Mouse (Mus musculus) activated CD4-positive, CD25-positive, alpha-beta regulatory T cell, adult 4 months (primary cell): ENCODE measurements at regions not wholly inside any gene's neighbourhood (a gene's known extent, or its start where the extent isn't known, plus 50 kb on each side); places are given as distances from the start of the nearest gene placed in this dataset.

Experiments used
- ATAC-seq: one replicate; pipeline ENCODE4 v1.8.0; 2017

DNA sequence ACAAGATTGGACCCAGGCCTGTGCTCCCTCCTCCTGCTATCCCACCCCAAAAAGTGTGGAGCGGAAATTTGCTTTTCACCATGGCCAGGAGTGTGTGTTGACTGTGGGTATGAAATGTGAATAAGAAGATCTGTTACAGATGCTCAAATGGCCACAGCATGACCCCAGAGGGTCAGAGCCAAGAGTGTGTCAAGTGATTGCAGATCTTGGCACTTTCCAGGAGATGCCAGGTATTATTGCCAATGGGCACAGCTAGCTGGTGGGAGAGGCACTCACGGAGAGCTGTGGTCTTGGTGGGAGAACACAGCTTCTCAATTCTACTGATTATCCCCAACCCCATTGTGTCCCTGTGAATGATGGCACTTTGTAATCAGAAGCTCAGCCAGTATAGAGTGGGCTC is 62.7 kb downstream of the Smim20 start:
- no peak for ATAC-seq

DNA sequence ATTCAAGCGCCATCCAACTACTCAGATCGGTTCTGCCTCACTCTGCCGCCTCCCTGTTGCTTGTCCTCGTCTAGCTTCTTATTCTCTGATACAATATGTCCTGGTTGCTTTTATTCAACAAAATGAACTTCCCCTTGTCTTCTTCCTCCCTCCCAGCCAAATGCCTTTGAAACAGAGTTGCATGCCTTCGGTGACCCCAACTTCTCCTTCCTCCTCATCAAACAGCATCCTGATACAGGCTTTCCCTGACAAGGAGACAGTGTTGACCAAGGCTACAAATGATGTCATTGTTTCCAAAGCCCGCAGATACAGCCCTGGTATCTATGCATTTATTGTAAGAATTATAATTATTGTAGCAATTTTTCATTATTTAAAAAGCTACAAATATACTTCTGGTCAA is 69.8 kb downstream of the Smim20 start:
- no peak for ATAC-seq

DNA sequence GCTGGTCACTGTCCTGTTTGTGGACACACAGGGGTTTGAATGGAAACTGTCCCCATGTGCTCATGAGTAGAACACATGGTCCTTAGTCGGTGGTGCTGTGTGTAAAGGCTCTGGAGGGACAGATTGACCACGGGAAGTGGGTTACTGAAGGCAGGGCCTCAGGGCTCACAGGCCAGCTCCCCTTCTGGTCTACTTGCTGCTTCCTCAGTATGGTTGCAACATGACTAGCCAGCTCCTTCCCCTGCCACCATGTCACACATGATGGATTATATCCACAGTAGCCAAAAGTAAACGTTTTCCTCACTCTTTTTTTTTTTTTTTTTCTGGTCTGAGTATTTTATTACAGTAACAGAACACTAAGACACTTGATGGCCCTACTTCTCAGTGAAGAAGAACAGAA is 70.9 kb downstream of the Smim20 start:
- no peak for ATAC-seq

DNA sequence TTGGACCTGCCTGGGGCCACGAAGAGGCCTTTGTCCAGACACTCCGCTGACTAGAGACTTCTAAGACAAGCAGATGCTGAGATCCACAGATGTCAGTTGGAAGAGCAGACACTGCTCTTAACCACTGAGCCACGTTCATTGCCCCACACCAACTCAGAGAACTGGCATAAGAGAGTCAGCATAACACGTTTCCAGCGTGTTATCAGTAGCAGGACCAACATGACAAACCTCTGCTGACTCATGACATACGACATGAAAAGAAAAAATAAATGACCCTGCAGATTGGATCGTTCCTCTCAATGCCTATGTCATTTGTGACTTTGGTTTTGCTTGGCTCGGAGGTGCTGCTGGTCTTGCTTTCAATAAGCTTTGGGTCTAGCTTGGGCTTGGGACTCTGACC is 78.3 kb downstream of the Smim20 start:
- ATAC-seq: no peak

DNA sequence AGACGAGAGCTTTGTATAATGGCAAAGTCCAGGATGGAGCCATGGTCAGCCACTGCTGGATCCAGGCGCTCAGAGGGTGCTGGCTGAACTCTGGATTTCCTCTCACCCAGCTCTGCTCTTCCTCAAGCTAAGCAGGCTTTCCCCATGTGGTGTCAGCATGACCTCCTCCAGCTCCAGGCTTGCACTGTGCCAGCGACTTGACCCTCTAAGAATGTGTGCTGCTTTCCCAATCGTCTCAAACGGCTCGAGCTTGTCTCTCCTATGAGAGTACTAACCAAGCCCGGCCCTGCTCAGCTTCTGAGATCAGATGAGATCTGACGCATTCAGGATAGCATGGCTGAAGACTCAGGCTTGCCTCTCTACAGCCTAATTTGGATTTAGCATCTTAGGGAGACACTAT is 79.1 kb downstream of the Smim20 start:
- no peak for ATAC-seq

DNA sequence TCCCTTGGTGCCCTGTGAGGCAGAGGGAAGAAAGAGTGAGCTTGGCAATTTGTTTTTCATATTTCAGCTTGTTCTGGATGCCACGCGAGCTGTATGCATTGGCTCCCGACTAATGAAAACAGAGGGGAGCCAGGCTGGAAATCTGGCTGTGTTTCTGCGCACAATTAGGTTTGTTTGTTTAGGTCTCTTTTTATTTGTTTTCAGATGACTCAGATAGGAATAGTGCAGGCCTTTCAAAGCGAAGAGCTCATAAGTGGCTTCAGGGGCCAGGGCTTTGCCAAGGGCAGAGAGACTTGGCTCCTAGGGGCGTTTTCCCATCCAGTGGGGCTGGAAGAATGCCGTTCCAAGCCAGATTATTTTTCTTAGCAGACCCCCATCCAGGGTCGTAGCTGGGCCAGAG is 79.9 kb downstream of the Smim20 start:
- no peak for ATAC-seq

DNA sequence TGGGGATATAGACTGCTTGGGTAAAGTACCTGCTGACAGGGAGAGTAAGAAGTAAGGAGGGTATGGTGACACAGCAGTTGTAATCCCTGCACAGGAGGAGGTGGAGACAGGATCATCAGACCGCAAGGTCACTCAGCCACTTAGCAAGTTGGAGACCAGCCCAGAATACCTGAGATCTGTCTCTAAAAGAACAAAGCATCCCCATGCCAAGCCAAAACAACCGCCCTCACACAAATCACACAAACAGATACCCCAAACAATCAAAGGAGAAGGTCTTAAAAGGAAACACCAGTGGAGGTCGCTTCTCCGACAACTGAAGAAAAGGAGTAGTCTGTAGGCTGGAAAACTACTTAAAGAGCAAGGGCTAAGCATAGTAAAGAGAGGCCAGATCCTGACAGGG is 86.0 kb downstream of the Smim20 start:
- ATAC-seq: no peak

DNA sequence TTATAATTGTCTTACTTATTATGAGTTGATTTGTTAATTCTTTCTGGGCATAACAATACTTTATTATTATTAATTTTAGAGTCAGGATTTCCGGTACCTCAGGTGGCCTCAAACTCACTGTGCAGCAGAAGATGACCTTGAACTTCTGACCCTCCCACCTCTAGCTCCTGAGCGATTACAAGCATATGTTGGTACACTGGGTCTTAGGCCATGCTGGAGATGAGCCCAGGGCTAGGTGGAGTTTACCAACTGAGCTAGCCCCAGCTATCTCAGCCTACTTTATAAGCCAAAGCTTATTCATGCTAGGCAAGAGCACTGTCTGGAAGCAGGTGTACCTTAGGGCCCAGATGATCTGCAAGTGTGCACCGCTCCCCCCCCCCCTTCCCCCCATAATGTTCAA is 87.4 kb downstream of the Smim20 start:
- no peak for ATAC-seq

DNA sequence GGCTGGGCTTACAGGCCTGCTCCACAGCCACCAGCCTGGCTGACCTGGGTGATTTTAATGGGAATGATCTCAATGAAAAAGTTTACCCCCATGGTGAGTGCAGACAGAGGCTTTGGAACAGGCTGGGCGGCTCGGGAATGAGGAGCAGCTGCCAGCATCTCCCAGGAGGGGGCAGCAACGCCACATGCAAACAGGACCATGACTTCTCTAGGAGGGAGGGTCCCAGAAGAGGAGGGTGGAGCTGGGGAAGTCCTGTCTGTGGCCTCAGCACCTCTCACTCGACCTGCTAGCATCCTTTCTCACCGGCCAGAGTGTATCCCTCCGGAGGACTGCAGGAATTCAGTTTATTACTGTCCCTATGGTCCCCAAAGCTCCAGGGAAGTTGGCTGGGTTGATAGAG is 88.2 kb downstream of the Smim20 start:
- peak; percentile 91 for ATAC-seq

DNA sequence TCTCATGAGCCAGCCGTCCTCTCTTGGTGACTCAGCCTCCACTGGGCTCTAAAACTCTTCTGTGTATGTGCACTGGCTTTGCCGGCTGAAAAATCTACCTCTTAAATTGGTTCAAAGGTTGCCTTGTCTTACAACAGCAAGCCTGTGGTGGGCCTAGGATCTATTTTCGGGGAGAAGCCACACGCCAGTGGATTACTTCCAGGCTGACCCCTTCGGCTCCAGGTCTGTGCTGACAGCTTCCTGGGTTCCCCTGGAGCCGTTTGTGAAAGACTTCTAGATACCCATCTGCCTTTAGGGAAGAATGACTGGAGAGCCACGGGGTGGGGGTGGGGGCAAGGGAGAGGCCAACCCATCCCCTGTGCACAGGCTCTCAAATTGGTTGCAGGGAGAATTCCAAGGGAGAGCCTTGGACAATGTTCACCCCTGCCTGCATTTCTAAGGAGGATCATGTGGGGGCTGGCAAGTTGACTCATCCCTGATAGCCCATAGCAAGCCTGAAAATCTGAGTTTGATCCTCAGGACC is 90.3 kb downstream of the Smim20 start:
- no peak for ATAC-seq

DNA sequence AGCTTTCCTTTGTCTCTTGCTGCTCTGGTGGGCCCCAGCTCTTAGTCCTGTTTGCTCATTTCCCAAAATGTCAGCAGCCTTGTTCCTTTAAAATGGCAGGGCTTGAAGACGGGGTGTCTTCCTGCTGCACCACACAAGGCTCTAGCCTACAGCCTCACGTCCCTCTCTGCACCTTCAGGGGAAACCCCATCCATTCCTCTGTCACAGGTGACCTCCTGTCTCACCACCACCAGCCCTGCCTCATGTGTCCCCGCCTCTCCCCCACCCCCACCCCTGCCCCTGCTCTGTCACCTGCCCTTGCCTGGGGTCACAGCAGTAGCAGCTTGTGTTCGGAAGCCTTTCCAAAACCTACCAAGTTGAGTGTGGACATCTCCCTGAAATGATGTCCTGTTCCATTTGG is 91.3 kb downstream of the Smim20 start:
- no peak for ATAC-seq

DNA sequence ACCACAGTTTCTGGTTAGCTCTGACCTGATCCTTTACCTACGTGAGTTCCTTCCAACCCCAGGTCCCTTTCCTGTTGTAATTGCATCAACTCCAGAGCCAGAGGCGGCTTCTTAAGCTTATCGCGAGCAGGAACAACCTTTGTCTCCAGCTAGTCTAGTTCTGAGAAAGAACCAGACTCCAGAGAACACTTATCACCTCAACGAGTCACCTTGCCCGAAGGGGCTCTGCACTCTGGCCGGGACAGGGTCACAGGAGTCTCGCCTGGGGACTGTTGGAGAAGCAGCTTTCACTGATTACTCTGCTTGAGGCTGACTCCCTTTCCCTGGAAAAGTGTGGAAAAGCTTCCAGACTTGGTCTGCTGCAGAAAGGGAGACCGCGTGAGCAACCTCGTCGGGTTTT is 93.0 kb downstream of the Smim20 start:
- ATAC-seq: no peak

DNA sequence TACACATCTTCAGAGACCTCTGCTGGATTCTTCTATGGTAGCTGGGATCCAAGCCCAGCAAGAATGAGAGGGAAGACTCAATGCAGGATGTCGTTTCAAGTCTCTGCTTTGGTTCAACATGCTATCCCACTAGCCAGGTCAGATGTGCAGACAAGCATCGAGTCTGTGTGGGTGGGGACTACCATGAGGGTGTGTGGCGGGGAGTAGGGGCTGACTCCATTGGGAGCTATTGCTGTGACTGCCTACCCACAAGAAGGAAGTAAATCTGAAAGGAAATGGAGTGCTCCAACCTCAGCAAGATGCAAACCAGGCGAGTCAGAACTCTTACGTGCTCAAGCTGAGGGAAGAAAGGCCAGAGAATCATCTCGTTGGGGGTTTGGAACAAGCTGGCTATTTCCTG is 94.4 kb downstream of the Smim20 start:
- no peak for ATAC-seq

DNA sequence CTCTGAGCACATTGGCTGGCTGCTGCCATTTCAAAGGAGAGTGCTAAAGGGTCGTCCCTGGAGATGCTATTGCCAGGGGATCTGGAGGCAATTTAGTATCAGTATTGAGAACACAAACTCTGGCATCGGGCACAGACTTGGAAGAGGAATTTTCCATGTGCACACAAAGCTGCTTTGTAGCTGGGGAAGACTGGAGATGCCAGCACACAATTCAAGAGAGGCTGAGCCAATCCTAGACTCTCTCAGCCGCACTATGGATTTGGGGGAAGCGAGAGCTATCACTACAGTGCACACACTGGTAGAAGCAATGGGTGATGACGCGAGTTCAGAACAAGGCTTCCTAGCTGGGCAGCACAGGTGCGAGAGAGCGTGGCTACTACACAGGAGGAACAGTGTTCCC is 97.0 kb downstream of the Smim20 start:
- no peak for ATAC-seq

DNA sequence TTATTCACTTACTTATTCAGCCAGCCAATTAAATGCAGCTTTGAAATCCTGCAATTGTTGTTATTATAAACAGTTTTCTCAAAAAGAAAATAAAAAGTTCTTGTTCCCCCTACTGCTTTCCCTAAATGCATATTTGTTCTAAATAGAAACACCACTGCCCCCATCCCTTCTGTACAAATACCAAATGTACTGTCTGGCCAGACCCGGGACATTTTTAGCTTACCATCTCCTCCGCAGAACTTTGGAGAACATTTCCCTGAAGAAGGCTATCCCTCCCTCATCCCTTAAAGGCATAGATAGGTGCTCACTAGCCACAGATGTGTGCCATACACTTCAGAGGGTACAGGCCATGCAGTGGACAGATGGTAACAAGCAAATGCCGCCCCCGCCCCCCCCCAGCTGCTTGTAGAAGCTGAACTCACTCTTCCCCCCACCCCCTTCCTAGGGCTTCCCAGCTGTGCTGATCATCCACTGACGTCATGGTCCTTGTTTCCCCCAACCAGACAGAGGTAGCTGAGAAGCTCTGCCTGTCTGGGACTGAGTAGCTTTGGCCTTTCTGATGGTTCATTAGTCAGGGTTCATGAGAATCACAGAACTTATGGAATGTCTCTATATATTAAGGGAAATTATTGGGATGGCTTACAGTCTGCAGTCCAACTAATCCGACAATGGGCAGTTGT is 98.9 kb upstream of the Rbpj start:
- ATAC-seq: no peak

DNA sequence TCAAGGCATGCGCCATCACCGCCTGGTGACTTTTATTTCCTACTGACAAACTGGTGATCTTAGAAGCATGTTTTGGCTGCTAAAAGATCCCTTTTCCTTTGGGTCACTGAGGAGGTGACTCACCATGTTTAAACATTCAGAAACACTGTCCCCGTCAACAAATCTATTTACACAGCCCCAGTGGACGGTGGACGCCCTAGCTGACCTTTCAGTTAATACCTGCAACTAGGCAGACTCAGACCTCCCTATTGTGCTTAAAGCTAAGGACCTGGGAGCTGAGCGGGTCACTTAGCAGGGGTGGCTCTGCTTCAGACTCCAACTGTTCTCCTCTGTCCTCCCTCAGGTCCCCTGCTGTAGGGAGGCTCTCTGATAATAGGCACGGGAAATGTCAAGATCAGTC is 95.7 kb upstream of the Rbpj start:
- ATAC-seq: no peak

DNA sequence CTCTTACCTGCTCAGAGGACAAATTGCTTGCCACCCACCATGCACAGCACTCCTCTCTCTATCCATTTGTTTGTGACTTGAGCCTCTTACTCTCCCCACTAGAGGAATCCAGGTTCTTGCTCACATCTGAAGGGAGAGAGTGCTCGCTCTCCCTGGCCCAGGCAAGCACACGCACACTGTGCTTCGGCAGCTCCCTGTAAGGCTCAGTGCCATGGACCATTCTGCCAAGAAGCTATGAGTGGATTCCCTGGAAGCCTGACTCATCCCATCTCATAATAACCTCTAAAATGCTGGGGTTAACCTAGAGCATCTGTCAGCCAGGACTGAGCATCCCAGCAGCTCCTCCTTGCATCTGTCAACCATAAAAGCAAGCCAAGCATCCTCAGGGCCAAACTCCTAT is 94.3 kb upstream of the Rbpj start:
- no peak for ATAC-seq

DNA sequence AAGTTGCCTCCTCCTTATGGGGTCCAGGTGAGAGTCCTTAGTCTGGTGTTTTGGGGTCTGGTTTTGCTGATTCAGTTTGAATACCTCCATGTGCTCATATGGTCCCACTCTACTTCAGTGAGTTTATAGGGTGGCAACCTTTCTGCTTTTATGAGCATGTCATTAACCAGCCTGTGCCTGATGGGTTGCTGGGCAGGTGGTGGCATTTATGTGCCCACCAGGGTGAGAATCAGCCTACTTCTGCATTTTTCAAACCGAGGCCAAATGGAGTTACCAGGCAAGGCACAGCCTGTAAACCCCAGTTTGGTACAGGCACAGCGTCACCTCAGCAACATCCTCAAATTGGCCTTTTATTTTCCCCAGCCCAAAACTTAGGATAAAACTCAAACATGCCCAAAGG is 92.6 kb upstream of the Rbpj start:
- ATAC-seq: no peak

DNA sequence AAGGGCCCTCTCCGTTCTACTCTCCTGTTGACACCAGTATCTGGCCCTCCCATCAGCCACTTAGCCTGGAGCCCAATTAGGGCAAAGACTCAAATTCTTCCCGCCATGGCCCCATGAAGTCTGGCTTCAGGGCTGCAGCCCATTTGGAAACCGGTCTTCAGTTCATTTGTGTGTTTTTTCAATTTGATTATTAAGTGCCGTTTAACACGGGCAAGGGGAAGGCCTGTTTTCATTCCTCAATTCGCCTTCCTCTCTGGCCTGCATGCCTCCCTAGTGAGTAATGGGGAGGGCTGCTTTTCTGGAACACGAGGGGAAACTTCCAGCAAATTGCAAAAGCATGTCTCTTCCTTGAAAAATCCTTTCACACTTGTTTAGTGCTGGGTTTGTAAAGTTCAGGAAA is 89.1 kb upstream of the Rbpj start:
- no peak for ATAC-seq

DNA sequence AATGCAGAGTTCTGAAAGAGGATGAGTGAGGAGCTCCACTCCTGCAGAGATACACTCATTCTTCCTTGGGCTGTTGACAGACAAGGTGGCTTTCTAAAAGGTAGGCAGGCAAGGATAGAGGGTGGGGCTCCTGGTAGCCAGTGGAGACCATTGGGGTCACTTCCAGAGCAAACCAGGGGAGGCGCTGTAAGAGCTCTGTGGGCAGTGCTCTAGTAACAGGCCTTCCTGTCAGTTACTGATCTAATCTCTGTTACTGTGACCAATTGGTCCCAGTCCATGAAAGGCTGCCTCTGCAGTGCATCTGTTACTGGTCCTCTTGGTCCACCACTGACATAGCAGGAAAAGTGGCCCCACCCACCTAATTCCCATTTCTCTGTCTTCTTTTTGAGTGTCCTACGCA is 88.3 kb upstream of the Rbpj start:
- ATAC-seq: no peak

DNA sequence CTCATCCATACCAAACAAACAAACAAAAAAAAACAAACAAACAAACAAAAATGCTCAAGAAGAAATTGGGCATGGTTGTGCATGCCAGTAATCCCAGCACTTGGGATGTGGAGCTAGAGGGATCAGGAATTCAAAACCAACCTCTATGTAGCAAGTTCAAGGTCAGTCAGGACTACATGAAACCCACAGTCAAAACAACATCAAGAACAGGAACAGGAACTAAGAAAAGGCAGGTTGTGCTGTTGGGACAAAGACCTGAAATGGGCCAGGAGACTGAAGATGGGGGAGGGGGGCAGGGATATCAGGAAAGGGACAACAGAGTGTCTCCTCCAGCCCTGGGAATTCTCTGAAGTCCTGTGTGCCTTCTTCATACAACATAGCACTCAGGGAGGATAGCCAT is 87.8 kb upstream of the Rbpj start:
- no peak for ATAC-seq

DNA sequence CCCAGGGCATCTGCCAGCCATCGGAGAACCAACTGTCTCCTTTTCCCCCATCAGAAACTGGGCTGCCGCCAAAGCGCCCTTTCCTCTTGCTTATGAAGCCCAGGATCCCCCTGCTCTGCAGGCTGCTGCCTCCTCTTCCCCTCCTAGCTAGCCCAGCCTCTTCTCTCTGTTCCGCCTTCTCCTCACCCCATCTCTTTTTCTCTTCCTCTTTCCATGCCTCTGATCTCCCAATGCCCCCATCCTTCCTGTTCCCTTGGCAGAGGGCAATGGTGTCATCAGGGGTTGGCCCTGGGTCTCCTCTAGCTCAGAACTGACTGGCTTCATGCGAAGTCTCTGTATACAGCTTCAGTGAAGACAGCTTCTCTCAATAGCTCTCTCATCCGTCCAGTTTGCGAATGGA is 87.4 kb upstream of the Rbpj start:
- ATAC-seq: no peak

DNA sequence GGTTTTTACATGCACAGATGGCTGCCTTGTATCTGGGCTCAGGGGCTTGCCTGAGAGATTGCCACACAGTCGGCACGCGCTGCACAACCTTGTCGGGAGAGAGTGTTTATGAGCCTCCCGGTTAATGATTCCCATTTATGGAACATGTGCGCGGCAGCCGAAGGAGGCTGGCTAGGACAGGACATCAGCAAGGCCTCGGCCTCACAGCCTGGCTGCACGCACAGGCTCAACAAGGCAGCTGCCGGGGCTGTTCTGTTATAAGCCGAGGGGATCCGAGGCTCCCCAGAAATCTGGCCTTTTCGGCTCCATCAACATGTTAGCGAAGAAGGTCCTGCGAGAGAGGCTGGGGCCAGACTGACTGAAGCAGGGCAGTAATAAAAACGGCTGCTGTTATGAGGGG is 86.3 kb upstream of the Rbpj start:
- ATAC-seq: no peak

DNA sequence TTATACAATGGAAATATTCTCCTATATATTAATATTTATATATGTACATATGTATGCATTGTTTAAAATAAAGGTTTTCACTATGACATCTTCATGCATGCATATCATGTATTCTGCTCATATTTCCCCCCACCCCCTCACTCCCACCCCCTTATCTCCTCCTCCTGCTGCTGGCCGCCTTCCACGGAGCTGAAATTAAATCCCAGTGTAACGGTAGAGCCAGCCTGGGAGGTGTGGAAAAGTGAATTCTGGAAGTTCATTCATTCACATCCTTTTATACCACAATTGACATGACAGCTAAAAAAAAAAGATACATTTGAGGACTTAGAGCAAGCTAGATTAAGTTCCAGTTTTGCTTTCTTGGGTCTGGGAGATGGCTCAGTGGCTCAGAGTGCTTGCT is 85.7 kb upstream of the Rbpj start:
- ATAC-seq: no peak

DNA sequence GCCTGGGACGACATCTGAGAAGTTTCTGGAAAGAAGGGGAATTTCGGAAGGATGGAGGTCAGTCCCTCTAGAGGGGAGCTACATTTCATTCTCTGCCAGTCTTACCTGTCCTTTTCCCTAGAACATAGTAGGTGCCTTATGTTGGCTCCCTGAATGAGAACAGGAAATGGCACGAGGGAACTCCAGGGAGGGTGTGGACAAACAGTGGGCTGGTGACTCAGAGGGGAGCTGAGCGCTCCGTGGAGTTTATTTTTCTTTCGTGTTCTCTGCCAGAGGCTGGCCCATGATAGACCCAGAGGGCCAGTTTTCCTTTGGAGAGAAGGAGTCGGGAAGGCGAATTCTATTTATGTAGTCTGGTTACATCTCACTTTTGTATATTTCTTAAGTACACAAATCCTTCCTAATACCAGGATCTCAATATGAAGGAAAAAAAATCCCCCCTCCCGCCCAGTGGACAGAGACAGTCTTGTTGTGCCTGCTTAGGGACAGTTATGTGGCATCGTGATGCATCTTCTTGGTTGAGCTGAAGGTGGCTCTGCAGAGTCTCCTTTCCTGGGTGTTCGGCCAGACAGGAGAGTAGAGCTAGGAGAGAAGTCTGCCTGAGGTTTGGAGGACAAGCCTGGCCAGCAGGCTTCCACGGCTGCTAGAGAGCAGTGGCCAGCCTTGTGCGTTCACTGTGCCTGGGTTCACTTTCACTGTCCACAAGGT is 84.3 kb upstream of the Rbpj start:
- no peak for ATAC-seq
